Mouse (Mus musculus) hindbrain, embryonic 14.5 days (tissue): ENCODE results near the gene Cdhr3. TPM values are rescaled to one million over a fixed set of nuclear protein-coding genes. Genes with fewer than 3 reads are reported as not detected.
A peak's percentile ranks its signal among the peaks of the same experiment; 100 is the strongest.
"Not testable (repeated sequence)": the region's sequence is repeated elsewhere in the genome, so short reads cannot be mapped to it uniquely, and the experiment has no call there.

ENCODE experiments used
- ATAC-seq: fragments of 200-750 bp; cut with Nextera tagmentation; 2 replicates; pipeline ENCODE4 v1.8.0; 2017; ENCODE audit warnings: moderate number of reproducible peaks, mild to moderate bottlenecking, moderate TSS enrichment, moderate library complexity; ENCODE audit not compliant: low FRiP score
- DNase-seq: peaks from one replicate; pipeline ENCODE4 v3.0.0-alpha.2; 2015; ENCODE audit warnings: low spot score
- H3K27ac ChIP-seq: fragments of 300-500 bp; sonication (generic); 2 replicates; pipeline ENCODE4 v1.5.1; 2014; ENCODE audit warnings: mild to moderate bottlenecking, moderate library complexity
- H3K27me3 ChIP-seq: fragments of 300-500 bp; sonication (generic); 2 replicates; pipeline ENCODE4 v1.6.1; 2014; ENCODE audit warnings: mild to moderate bottlenecking, low read length, mixed read lengths; ENCODE audit not compliant: control insufficient read depth, insufficient read depth
- H3K36me3 ChIP-seq: fragments of 300-500 bp; sonication (generic); replicated peaks from 2 replicates; pipeline ENCODE4 v1.6.1; 2014; ENCODE audit not compliant: control insufficient read depth, insufficient read depth
- H3K4me1 ChIP-seq: fragments of 300-500 bp; sonication (generic); replicated peaks from 2 replicates; pipeline ENCODE4 v1.6.1; 2014; ENCODE audit warnings: antibody characterized with exemption, low read length, mixed read lengths; ENCODE audit not compliant: control insufficient read depth, insufficient read depth
- H3K4me2 ChIP-seq: fragments of 300-500 bp; sonication (generic); replicated peaks from 2 replicates; pipeline ENCODE4 v1.6.1; 2014; ENCODE audit warnings: mild to moderate bottlenecking, moderate library complexity
- H3K4me3 ChIP-seq: fragments of 300-500 bp; sonication (generic); replicated peaks from 2 replicates; pipeline ENCODE4 v1.5.1; 2014; ENCODE audit warnings: mild to moderate bottlenecking, low read length
- H3K9ac ChIP-seq: fragments of 300-500 bp; sonication (generic); 2 replicates; pipeline ENCODE4 v1.6.1; 2014
- H3K9me3 ChIP-seq: fragments of 300-500 bp; sonication (generic); 2 replicates; pipeline ENCODE4 v1.6.1; 2016; ENCODE audit warnings: low read length; ENCODE audit not compliant: control insufficient read depth
- WGBS: fragments of 180-500 bp; shearing (Covaris S2); extraction: QIAGEN DNeasy Blood & Tissue Kit; methylation state at CpG from one replicate; pipeline ENCODE4 v1.1.7; 2014; 5-methylcytosine and 5-hydroxymethylcytosine counted together
- polyA plus RNA-seq: library from polyadenylated mRNA; unstranded; fragments of >200 nt; fragmentation: Nextera tagmentation; extraction: Ambion mirVana; gene quantifications from 2 replicates; pipeline ENCODE4 v1.2.1, GENCODE M21; 2014

The Cdhr3 gene
- polyA plus RNA-seq, 1 experiment from 2014 or later: 0.32 TPM

GRCm38 (mm10) chr12:33008305-33009110 lies 84.2 kb downstream of the Cdhr3 start:
- no peaks in the 10 kb centered on the region for H3K27me3 ChIP-seq
- no peak for DNase-seq
- no peak; the same call in 1 of the 2 replicates for ATAC-seq
- H3K4me2 ChIP-seq: no peak overlapping the region
- no peak overlapping the region for H3K27ac ChIP-seq
- H3K4me3 ChIP-seq: no peak overlapping the region
- H3K9ac ChIP-seq: no peak overlapping the region
- 52% methylated on average over 7 of the region's 7 CpGs for WGBS
- no peaks in the 10 kb centered on the region for H3K9me3 ChIP-seq
- no peaks in the 10 kb centered on the region for H3K36me3 ChIP-seq
- no peaks in the 10 kb centered on the region for H3K4me1 ChIP-seq

DNA sequence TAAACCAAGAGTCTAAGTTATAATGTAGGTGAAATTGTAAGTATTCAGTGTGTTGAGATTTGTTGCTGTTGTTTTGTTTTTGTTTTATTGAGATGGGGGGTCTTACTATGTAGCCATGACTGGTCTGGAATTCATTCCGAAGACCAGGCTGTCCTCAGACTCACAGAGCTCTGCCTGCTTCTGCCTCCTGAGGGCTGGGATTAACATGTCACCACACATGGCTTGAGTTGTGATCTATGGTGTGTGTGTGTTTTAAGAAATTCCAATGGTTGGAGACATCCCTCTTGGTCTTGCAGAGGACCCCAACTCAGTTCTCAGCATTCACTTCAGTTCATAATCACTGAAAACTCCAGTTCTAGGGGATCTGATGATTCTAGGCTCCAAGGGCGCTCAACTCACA lies 85.5 kb downstream of the Cdhr3 start:
- H3K36me3 ChIP-seq: no peaks in the 10 kb centered on the region
- 93% methylated on average over 2 of the region's 2 CpGs for WGBS

GRCm38 (mm10) chr12:33005858-33006257 lies 86.8 kb downstream of the Cdhr3 start:
- no peaks in the 10 kb centered on the region for H3K4me1 ChIP-seq
- DNase-seq: no peak
- 87% methylated on average over 5 of the region's 5 CpGs for WGBS
- no peak overlapping the region for H3K9ac ChIP-seq
- no peak overlapping the region for H3K4me3 ChIP-seq
- no peaks in the 10 kb centered on the region for H3K27me3 ChIP-seq
- H3K36me3 ChIP-seq: no peaks in the 10 kb centered on the region
- no peak overlapping the region for H3K4me2 ChIP-seq
- no peak for ATAC-seq
- H3K9me3 ChIP-seq: no peaks in the 10 kb centered on the region
- no peak overlapping the region for H3K27ac ChIP-seq

More for the DNA sequence above, 85.5 kb downstream of the Cdhr3 start:
- Histone ChIP-seq H3K4me3 (no peak overlapping the region), H3K27me3 (no peaks in the 10 kb centered on the region), H3K4me1 (no peaks in the 10 kb centered on the region), H3K4me2 (no peak overlapping the region), H3K27ac (no peak overlapping the region), H3K9me3 (no peaks in the 10 kb centered on the region), H3K9ac (no peak overlapping the region)
- DNase-seq (no peak), ATAC-seq (no peak)

DNA sequence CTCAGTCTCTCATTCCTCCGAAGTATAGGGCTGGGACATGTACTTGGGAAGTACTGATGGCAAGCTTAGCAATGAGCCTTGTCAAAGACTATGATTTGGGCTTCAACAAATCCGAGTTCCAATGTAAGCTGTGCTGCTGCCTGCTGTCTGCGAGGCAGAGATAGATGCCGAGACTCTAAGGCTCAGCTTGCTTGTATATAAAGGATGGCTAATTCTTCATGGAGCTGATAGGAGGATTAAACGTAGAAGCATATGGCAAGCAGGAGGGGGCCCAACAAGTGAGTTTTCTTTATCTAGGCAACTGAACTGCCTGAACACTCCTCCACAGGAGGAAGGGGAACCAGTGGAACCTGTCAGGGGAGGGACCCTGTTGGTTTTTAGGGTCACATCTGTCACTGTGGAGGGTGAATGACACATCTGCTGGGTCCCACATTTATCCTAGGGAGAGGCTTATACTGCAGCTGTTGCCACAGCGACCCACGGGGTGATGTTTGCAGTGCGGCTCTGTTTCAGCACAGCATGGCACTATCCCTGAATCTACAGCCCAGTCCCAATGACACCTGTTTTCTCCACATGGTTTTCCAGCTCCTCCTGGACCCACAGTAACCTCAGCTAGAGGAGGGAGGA lies 89.2 kb downstream of the Cdhr3 start:
- peak; percentile 31; the same call in 1 of the 2 replicates for ATAC-seq
- no peak overlapping the region for H3K4me3 ChIP-seq
- 62% methylated on average over 8 of the region's 8 CpGs for WGBS
- no peaks in the 10 kb centered on the region for H3K4me1 ChIP-seq
- no peak overlapping the region for H3K9ac ChIP-seq
- no peak overlapping the region for H3K4me2 ChIP-seq
- H3K9me3 ChIP-seq: no peaks in the 10 kb centered on the region
- no peak for DNase-seq
- no peaks in the 10 kb centered on the region for H3K36me3 ChIP-seq
- H3K27me3 ChIP-seq: no peaks in the 10 kb centered on the region
- no peak overlapping the region for H3K27ac ChIP-seq

DNA sequence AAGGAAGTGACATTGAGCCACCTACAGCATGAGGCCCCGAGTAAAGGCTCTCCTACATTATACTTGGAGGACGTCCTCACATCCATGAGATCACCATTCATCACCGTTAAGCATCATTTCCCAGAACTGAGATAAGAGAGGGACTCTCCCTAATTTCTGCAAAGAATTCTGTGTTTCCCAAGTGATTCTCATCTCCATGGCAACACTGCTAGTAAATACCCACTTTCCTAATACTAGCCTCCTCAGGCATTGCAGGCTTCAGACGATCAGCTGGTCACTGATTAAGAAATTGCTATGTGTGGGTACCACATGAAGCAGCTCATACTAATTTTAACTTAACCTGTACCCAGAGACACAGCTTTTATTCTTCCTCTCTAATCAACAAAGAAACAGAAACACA lies 92.3 kb downstream of the Cdhr3 start:
- Histone ChIP-seq H3K9me3 (no peaks in the 10 kb centered on the region), H3K9ac (no peak overlapping the region), H3K4me3 (no peak overlapping the region), H3K4me2 (no peak overlapping the region), H3K27ac (no peak overlapping the region), H3K27me3 (no peaks in the 10 kb centered on the region), H3K4me1 (no peaks in the 10 kb centered on the region), H3K36me3 (no peaks in the 10 kb centered on the region)
- no peak for ATAC-seq
- DNase-seq: no peak
- WGBS: 63% methylated on average over 4 of the region's 4 CpGs

- 30% methylated on average over 3 of the region's 3 CpGs for WGBS
- H3K27me3 ChIP-seq, DNase-seq, H3K9ac ChIP-seq, H3K36me3 ChIP-seq, H3K4me1 ChIP-seq, H3K9me3 ChIP-seq, H3K4me3 ChIP-seq, ATAC-seq, H3K4me2 ChIP-seq, H3K27ac ChIP-seq: not testable (repeated sequence)
Observed at GRCm38 (mm10) chr12:32999778-33000177, 92.9 kb downstream of the Cdhr3 start.

DNA sequence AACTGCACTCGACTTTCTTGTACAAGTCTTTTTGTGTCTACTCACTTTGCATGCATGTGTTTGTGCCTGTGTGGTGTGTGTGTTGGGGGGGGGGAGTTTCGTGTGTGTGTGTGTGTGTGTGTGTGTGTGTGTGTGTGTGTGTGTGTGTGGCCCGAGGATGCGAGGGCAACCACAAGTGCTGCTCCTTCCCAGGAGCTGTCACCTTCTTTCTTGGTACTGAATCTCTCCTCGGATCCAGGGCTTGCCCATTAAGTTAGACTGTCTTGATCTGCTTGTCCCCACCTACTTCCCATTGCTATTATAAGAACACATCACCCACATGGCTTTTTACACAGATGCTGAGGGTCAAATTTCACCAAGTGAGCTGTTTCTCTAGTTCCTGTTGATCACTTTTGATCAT lies 93.9 kb downstream of the Cdhr3 start:
- ATAC-seq (no peak), DNase-seq (no peak)
- Histone ChIP-seq H3K4me3 (no peak overlapping the region), H3K4me1 (no peaks in the 10 kb centered on the region), H3K27me3 (no peaks in the 10 kb centered on the region), H3K36me3 (no peaks in the 10 kb centered on the region), H3K27ac (no peak overlapping the region), H3K9ac (no peak overlapping the region), H3K4me2 (no peak overlapping the region), H3K9me3 (no peaks in the 10 kb centered on the region)
- WGBS: 80% methylated on average over 5 of the region's 5 CpGs

DNA sequence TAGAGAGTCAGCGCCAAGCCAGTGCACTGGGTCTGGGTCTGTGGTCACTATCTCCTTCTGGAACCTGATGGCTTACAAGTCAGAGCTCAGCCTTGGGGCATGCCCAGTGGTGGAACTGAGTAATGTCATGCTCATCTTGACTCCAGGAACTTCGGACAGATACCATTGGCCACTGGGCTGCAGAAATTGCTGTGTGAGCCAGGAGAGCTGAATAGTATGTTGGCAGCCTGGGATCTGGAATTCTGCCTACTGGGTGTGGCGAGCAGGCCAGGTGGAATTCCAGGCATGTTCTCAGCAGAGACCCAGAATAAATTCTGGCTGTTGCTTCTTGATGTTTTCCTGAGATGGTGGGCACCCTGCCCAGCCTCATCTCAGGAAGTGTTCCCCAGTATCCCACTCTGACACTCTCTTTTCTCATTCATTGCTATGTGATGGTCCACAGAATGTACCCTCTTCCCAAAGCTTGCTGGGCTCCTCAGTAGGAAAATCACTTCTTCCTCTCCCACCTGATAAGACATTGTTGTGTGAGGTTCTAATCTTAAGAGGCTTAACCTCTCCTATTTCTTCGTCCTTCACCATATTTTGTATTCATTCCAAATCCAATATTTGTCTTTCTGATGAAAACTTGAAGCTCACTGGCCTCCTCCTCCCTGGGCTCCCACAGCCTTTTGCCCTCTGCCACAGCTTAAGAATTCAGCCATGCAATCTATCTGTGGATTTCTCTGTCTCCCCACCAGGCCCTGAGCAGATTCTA lies 97.4 kb downstream of the Cdhr3 start:
- DNase-seq (no peak), ATAC-seq (no peak)
- no peaks in the 10 kb centered on the region for H3K36me3 ChIP-seq
- 81% methylated on average over 4 of the region's 4 CpGs for WGBS
- no peak overlapping the region for H3K4me2 ChIP-seq
- no peak overlapping the region for H3K9ac ChIP-seq
- H3K27me3 ChIP-seq: no peaks in the 10 kb centered on the region
- no peak overlapping the region for H3K27ac ChIP-seq
- H3K4me3 ChIP-seq: no peak overlapping the region
- no peaks in the 10 kb centered on the region for H3K9me3 ChIP-seq
- H3K4me1 ChIP-seq: no peaks in the 10 kb centered on the region

DNA sequence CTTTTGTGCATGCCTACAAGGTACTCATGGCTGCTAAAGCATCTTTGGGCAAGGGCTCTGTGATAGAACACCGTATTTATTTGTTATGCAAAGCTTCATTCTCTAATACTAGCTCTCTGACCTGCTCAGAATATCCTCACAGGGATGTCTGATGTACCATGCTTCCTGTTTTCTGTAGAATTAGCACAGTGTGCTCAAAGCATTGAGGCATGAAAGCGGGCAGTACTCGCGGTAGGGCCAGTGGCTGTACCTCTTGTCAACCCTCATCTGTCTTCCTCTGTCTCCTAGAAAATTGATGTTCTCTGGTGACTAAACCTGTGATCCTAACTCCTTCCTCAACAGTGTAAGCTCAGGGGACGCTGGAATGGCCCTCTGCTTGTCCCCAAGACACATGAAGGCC lies 98.6 kb downstream of the Cdhr3 start:
- Histone ChIP-seq H3K9me3 (no peaks in the 10 kb centered on the region), H3K27ac (no peak overlapping the region), H3K4me2 (no peak overlapping the region), H3K36me3 (no peaks in the 10 kb centered on the region), H3K9ac (no peak overlapping the region), H3K4me3 (no peak overlapping the region), H3K27me3 (no peaks in the 10 kb centered on the region), H3K4me1 (no peaks in the 10 kb centered on the region)
- ATAC-seq (no peak), DNase-seq (no peak)
- 80% methylated on average over 5 of the region's 5 CpGs for WGBS
